Mouse (Mus musculus): ENCODE measurements around the gene Tcp11l1. TPM values are rescaled to one million over a fixed set of nuclear protein-coding genes. Genes with fewer than 3 reads are reported as not detected.

Gene Tcp11l1
- polyA plus RNA-seq, 1 experiment from 2014 or later = 62.3 TPM

DNA sequence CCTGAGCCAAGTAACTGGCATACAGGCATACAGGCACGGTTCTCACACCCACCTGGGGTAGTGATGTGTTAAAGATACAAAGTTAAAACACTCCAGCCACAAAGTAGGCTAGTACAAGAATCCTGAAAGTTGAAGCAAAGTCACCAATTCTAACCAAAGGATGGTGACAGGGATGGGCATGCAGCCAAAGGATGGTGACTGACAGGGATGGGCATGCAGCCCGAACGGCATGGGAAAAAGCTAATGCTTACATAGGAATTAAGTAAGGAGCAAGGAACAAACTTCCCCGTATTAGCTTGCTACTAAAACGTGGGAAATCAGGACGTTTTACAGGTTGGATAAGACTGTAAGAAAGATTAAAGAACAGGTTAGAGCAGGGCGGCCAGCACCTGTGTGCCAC, 24.3 kb upstream of the Tcp11l1 start:
- H3K9me3 ChIP-seq = no peaks in the 10 kb centered on the region
- no peaks in the 10 kb centered on the region for H3K36me3 ChIP-seq
- 45% methylated on average over 7 of the region's 7 CpGs for WGBS
- H3K27me3 ChIP-seq = no peaks in the 10 kb centered on the region
- H3K4me2 ChIP-seq (replicated peaks) = no peak overlapping the region
- H3K4me3 ChIP-seq = no peak overlapping the region
- ATAC-seq (replicated peaks) = no peak
- no peak overlapping the region for H3K9ac ChIP-seq (replicated peaks)
- H3K4me1 ChIP-seq = peaks cover 9% of the 10 kb centered on the region
- no peak overlapping the region for H3K27ac ChIP-seq (replicated peaks)

- no peaks in the 10 kb centered on the region for H3K27me3 ChIP-seq
- no peaks in the 10 kb centered on the region for H3K9me3 ChIP-seq
- H3K4me2 ChIP-seq (replicated peaks) = no peak overlapping the region
- ATAC-seq (replicated peaks) = no peak
- no peaks in the 10 kb centered on the region for H3K36me3 ChIP-seq
- 47% methylated on average over 7 of the region's 7 CpGs for WGBS
- H3K4me3 ChIP-seq = no peak overlapping the region
- H3K27ac ChIP-seq (replicated peaks) = no peak overlapping the region
- H3K9ac ChIP-seq (replicated peaks) = no peak overlapping the region
- H3K4me1 ChIP-seq = no peaks in the 10 kb centered on the region
Observed at GRCm38 (mm10) chr2:104732562-104733256, 20.7 kb upstream of the Tcp11l1 start.

- Histone ChIP-seq H3K4me2 (replicated peaks) (no peak overlapping the region), H3K27ac (replicated peaks) (no peak overlapping the region), H3K27me3 (no peaks in the 10 kb centered on the region), H3K4me1 (no peaks in the 10 kb centered on the region), H3K9ac (replicated peaks) (no peak overlapping the region), H3K9me3 (no peaks in the 10 kb centered on the region), H3K36me3 (no peaks in the 10 kb centered on the region), H3K4me3 (no peak overlapping the region)
- no peak for ATAC-seq (replicated peaks)
- WGBS = 93% methylated on average over 9 of the region's 9 CpGs
Observed at GRCm38 (mm10) chr2:104732033-104732444, 20.1 kb upstream of the Tcp11l1 start.

DNA sequence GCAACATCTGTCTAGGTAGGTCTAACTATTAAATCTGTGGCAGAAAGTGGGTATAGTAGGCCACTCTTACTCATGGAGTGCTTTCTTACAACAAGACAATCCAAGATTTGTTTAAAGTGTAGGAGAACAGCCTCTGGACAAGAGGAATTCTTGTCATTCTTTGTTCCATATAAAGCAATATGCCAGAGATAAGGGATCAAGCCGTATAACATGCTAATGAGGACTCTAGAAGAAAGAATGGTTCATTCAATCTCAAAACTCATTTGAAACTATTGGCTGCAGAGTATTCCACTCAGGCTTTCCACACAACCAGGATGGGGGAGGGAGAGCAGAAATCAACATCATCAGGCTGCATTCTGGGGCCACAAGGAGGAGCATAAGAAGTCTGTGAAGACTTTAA, 15.4 kb upstream of the Tcp11l1 start:
- H3K27ac ChIP-seq (replicated peaks) = no peak overlapping the region
- H3K4me3 ChIP-seq = no peak overlapping the region
- no peak overlapping the region for H3K4me2 ChIP-seq (replicated peaks)
- ATAC-seq (replicated peaks) = no peak
- H3K9me3 ChIP-seq = no peaks in the 10 kb centered on the region
- WGBS = 37% methylated on average over 1 of the region's 1 CpGs
- no peaks in the 10 kb centered on the region for H3K27me3 ChIP-seq
- no peaks in the 10 kb centered on the region for H3K4me1 ChIP-seq
- H3K36me3 ChIP-seq = no peaks in the 10 kb centered on the region
- no peak overlapping the region for H3K9ac ChIP-seq (replicated peaks)

- WGBS = 87% methylated on average over 3 of the region's 3 CpGs
- no peak overlapping the region for H3K9ac ChIP-seq (replicated peaks)
- no peak overlapping the region for H3K27ac ChIP-seq (replicated peaks)
- no peak overlapping the region for H3K4me3 ChIP-seq
- ATAC-seq (replicated peaks) = no peak
- H3K27me3 ChIP-seq = no peaks in the 10 kb centered on the region
- no peaks in the 10 kb centered on the region for H3K4me1 ChIP-seq
- no peaks in the 10 kb centered on the region for H3K9me3 ChIP-seq
- H3K4me2 ChIP-seq (replicated peaks) = no peak overlapping the region
- no peaks in the 10 kb centered on the region for H3K36me3 ChIP-seq
Observed at GRCm38 (mm10) chr2:104722021-104722420, 10.1 kb upstream of the Tcp11l1 start.

DNA sequence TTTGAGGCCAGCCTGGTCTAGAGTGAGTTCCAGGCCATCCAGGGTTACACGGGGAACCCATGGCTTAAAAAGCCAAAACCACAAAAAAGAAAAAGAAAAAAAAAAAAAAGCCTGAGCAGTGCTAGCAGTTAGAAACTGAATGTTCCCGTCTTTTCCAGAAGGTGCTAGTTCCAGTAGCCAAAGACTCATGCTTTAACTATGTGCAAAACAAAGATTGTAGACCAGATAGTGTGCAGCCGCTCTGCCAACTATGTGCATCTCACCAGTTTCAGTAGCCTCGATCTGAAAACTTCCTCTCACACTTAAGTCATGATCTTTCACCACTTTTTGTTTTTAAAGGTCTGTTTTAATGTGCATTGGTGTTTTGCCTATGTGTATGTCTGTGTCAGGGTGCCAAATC, 5.9 kb upstream of the Tcp11l1 start:
- Histone ChIP-seq H3K27me3 (no peaks in the 10 kb centered on the region), H3K36me3 (no peaks in the 10 kb centered on the region), H3K4me1 (peaks cover 6% of the 10 kb centered on the region), H3K4me3 (no peak overlapping the region), H3K9me3 (no peaks in the 10 kb centered on the region), H3K4me2 (replicated peaks) (no peak overlapping the region), H3K9ac (replicated peaks) (no peak overlapping the region), H3K27ac (replicated peaks) (no peak overlapping the region)
- WGBS = 84% methylated on average over 4 of the region's 4 CpGs
- no peak for ATAC-seq (replicated peaks)

DNA sequence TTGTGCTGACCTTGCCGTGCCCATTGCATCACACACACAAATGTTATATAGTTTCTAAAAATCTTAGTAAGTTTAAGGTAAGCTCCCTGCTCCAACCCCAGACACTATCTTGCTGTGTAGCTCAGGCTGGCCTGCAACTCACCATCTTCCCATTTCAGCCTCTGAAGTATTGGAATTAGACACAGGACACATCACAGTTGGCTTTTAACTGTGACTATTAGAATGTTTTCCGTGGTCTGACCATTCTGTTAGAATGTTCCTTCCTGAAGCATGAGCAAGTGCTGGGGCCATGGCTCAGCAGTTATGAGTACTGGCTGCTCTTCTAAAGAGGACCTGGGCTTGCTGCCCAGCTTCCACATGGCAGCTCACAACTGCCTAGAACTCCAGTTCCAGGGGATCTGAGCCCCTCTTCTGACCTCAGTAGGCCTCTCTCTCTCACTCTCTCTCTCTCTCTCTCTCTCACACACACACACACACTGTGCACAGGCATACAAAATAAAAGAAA, 5.3 kb upstream of the Tcp11l1 start:
- no peak for ATAC-seq (replicated peaks)
- H3K36me3 ChIP-seq = no peaks in the 10 kb centered on the region
- H3K27ac ChIP-seq (replicated peaks) = no peak overlapping the region
- no peak overlapping the region for H3K4me2 ChIP-seq (replicated peaks)
- H3K4me3 ChIP-seq = no peak overlapping the region
- H3K4me1 ChIP-seq = peaks cover 10% of the 10 kb centered on the region
- no peak overlapping the region for H3K9ac ChIP-seq (replicated peaks)
- WGBS = 95% methylated on average over 2 of the region's 2 CpGs
- H3K27me3 ChIP-seq = no peaks in the 10 kb centered on the region
- no peaks in the 10 kb centered on the region for H3K9me3 ChIP-seq

GRCm38 (mm10) chr2:104716279-104716678, 4.3 kb upstream of the Tcp11l1 start, which contains the start of gene Pin1rt1:
Gene Pin1rt1, minus strand, starts transcription at chr2:104716379.
- Histone ChIP-seq H3K9ac (replicated peaks) (no peak within 1 kb of the TSS), H3K27ac (replicated peaks) (no peak within 1 kb of the TSS), H3K27me3 (no peaks in the 10 kb centered on the region), H3K36me3 (no peaks in the 10 kb centered on the region), H3K4me3 (no peak within 1 kb of the TSS), H3K4me1 (peaks cover 11% of the 10 kb centered on the region), H3K9me3 (no peaks in the 10 kb centered on the region), H3K4me2 (replicated peaks) (no peak within 1 kb of the TSS)
- no peak for ATAC-seq (replicated peaks)
- 88% methylated on average over 4 of the region's 4 CpGs for WGBS

GRCm38 (mm10) chr2:104714254-104714691, 2.3 kb upstream of the Tcp11l1 start:
- no peaks in the 10 kb centered on the region for H3K36me3 ChIP-seq
- H3K4me1 ChIP-seq = peaks cover 27% of the 10 kb centered on the region
- no peaks in the 10 kb centered on the region for H3K9me3 ChIP-seq
- no peak overlapping the region for H3K4me2 ChIP-seq (replicated peaks)
- H3K9ac ChIP-seq (replicated peaks) = no peak overlapping the region
- H3K4me3 ChIP-seq = no peak overlapping the region
- no peak overlapping the region for H3K27ac ChIP-seq (replicated peaks)
- no peak for ATAC-seq (replicated peaks)
- H3K27me3 ChIP-seq = no peaks in the 10 kb centered on the region
- WGBS = 37% methylated on average over 15 of the region's 15 CpGs

GRCm38 (mm10) chr2:104712486-104712809, 479 bp upstream of the Tcp11l1 start:
- Histone ChIP-seq H3K27me3 (no peaks in the 10 kb centered on the region), H3K9me3 (no peaks in the 10 kb centered on the region), H3K27ac (replicated peaks) (peak overlapping the region; percentile 89), H3K36me3 (peaks cover 3% of the 10 kb centered on the region; the same call in 1 of the 2 replicates), H3K4me2 (replicated peaks) (peak overlapping the region; percentile 55), H3K9ac (replicated peaks) (peak overlapping the region; percentile 67), H3K4me1 (peaks cover 27% of the 10 kb centered on the region), H3K4me3 (peak overlapping the region; percentile 74)
- WGBS = 2% methylated on average over 7 of the region's 7 CpGs
- no peak; the same call in 1 of the 2 replicates for ATAC-seq (replicated peaks)

- WGBS = 19% methylated on average over 6 of the region's 6 CpGs
- Histone ChIP-seq H3K9me3 (no peaks in the 10 kb centered on the region), H3K27ac (replicated peaks) (peak overlapping the region; percentile 89; the same call in 1 of the 2 replicates), H3K9ac (replicated peaks) (peak overlapping the region; percentile 67; the same call in 1 of the 2 replicates), H3K4me2 (replicated peaks) (peak overlapping the region; percentile 55), H3K27me3 (no peaks in the 10 kb centered on the region), H3K4me1 (peaks cover 27% of the 10 kb centered on the region), H3K4me3 (peak overlapping the region; percentile 74), H3K36me3 (peaks cover 3% of the 10 kb centered on the region; the same call in 1 of the 2 replicates)
- no peak for ATAC-seq (replicated peaks)
Observed at GRCm38 (mm10) chr2:104710670-104711370, 1.1 kb downstream of the Tcp11l1 start.

DNA sequence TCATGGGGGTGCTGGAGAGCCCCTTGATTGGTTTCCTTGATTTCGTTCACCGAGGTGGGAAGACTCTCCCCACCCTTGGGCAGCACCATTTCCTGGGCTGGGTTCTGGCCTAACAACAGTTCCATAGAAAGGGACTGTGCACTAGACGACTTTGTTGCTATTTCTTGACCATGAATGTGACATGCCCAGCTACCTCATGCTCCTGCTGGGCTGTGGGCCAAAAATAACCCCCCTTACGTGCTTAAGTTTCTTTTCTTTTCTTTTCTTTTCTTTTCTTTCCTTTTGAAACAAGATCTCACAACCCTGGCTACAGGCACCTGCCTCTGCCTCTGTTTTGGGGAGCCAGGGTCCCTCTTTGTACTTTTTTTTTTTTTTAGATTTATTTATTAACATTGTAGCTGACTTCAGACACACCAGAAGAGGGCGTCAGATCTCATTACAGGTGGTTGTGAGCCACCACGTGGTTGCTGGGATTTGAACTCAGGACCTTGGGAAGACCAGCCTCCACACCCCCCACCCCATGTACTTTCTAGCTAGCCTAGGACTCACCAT, 2.1 kb downstream of the Tcp11l1 start:
- H3K4me2 ChIP-seq (replicated peaks) = no peak overlapping the region
- no peak overlapping the region for H3K27ac ChIP-seq (replicated peaks)
- no peak for ATAC-seq (replicated peaks)
- H3K4me3 ChIP-seq = no peak overlapping the region
- no peaks in the 10 kb centered on the region for H3K27me3 ChIP-seq
- no peaks in the 10 kb centered on the region for H3K9me3 ChIP-seq
- H3K4me1 ChIP-seq = peaks cover 27% of the 10 kb centered on the region
- no peak overlapping the region for H3K9ac ChIP-seq (replicated peaks)
- peaks cover 11% of the 10 kb centered on the region for H3K36me3 ChIP-seq
- 47% methylated on average over 6 of the region's 6 CpGs for WGBS
